Mouse (Mus musculus): ENCODE measurements around the gene Apba1. TPM values are rescaled to one million over a fixed set of nuclear protein-coding genes. Genes with fewer than 3 reads are reported as not detected.

The Apba1 gene
- polyA plus RNA-seq, 1 experiment from 2014 or later: 0.10 TPM

- Histone ChIP-seq H3K36me3 (ENCODE audit: control insufficient read depth, insufficient read depth, low read length) (no peaks in the 10 kb centered on the region), H3K4me3 (ENCODE audit: low read depth, low read length) (no peak overlapping the region), H3K4me2 (no peak overlapping the region), H3K27ac (ENCODE audit: low read depth, low read length) (no peak overlapping the region), H3K9me3 (ENCODE audit: control insufficient read depth, low read length) (no peaks in the 10 kb centered on the region), H3K4me1 (replicated peaks; ENCODE audit: control insufficient read depth, insufficient read depth, low read length) (no peaks in the 10 kb centered on the region), H3K9ac (ENCODE audit: low read depth, low read length) (no peak overlapping the region), H3K27me3 (replicated peaks; ENCODE audit: control insufficient read depth, insufficient read depth, low read length) (peaks cover 28% of the 10 kb centered on the region)
- ATAC-seq (replicated peaks; ENCODE audit: low FRiP score) (no peak), DNase-seq (ENCODE audit: low spot score) (no peak)
- 63% methylated on average over 8 of the region's 8 CpGs for WGBS
Measured at GRCm38 (mm10) chr19:23896915-23897314, 138.2 kb downstream of the Apba1 start.

- no peak overlapping the region for H3K4me2 ChIP-seq
- no peak for ATAC-seq (replicated peaks; ENCODE audit: low FRiP score)
- no peak overlapping the region for H3K9ac ChIP-seq (ENCODE audit: low read depth, low read length)
- H3K4me3 ChIP-seq (ENCODE audit: low read depth, low read length): no peak overlapping the region
- no peak for DNase-seq (ENCODE audit: low spot score)
- no peaks in the 10 kb centered on the region for H3K4me1 ChIP-seq (replicated peaks; ENCODE audit: control insufficient read depth, insufficient read depth, low read length)
- no peak overlapping the region for H3K27ac ChIP-seq (ENCODE audit: low read depth, low read length)
- no peaks in the 10 kb centered on the region for H3K9me3 ChIP-seq (ENCODE audit: control insufficient read depth, low read length)
- 66% methylated on average over 11 of the region's 11 CpGs for WGBS
- peaks cover 12% of the 10 kb centered on the region for H3K27me3 ChIP-seq (replicated peaks; ENCODE audit: control insufficient read depth, insufficient read depth, low read length)
- no peaks in the 10 kb centered on the region for H3K36me3 ChIP-seq (ENCODE audit: control insufficient read depth, insufficient read depth, low read length)
Measured at GRCm38 (mm10) chr19:23898501-23898900, 139.8 kb downstream of the Apba1 start.

GRCm38 (mm10) chr19:23901177-23901576 is 142.5 kb downstream of the Apba1 start:
- Histone ChIP-seq H3K4me1 (replicated peaks; ENCODE audit: control insufficient read depth, insufficient read depth, low read length) (no peaks in the 10 kb centered on the region), H3K9ac (ENCODE audit: low read depth, low read length) (no peak overlapping the region), H3K4me3 (ENCODE audit: low read depth, low read length) (no peak overlapping the region), H3K36me3 (ENCODE audit: control insufficient read depth, insufficient read depth, low read length) (no peaks in the 10 kb centered on the region), H3K27me3 (replicated peaks; ENCODE audit: control insufficient read depth, insufficient read depth, low read length) (no peaks in the 10 kb centered on the region; the same call in 1 of the 2 replicates), H3K9me3 (ENCODE audit: control insufficient read depth, low read length) (no peaks in the 10 kb centered on the region), H3K4me2 (no peak overlapping the region), H3K27ac (ENCODE audit: low read depth, low read length) (no peak overlapping the region)
- WGBS: 62% methylated on average over 3 of the region's 3 CpGs
- ATAC-seq (replicated peaks; ENCODE audit: low FRiP score): no peak
- DNase-seq (ENCODE audit: low spot score): no peak

- Histone ChIP-seq H3K4me3 (ENCODE audit: low read depth, low read length) (no peak overlapping the region), H3K27me3 (replicated peaks; ENCODE audit: control insufficient read depth, insufficient read depth, low read length) (no peaks in the 10 kb centered on the region; the same call in 1 of the 2 replicates), H3K27ac (ENCODE audit: low read depth, low read length) (no peak overlapping the region), H3K9ac (ENCODE audit: low read depth, low read length) (no peak overlapping the region), H3K36me3 (ENCODE audit: control insufficient read depth, insufficient read depth, low read length) (no peaks in the 10 kb centered on the region), H3K9me3 (ENCODE audit: control insufficient read depth, low read length) (no peaks in the 10 kb centered on the region), H3K4me2 (no peak overlapping the region), H3K4me1 (replicated peaks; ENCODE audit: control insufficient read depth, insufficient read depth, low read length) (no peaks in the 10 kb centered on the region)
- WGBS: 80% methylated on average over 4 of the region's 4 CpGs
- ATAC-seq (replicated peaks; ENCODE audit: low FRiP score): no peak
- no peak for DNase-seq (ENCODE audit: low spot score)
Measured at GRCm38 (mm10) chr19:23901768-23902167, 143.1 kb downstream of the Apba1 start.

GRCm38 (mm10) chr19:23903066-23903465 is 144.4 kb downstream of the Apba1 start:
- Histone ChIP-seq H3K4me2 (no peak overlapping the region), H3K9me3 (ENCODE audit: control insufficient read depth, low read length) (no peaks in the 10 kb centered on the region), H3K9ac (ENCODE audit: low read depth, low read length) (no peak overlapping the region), H3K36me3 (ENCODE audit: control insufficient read depth, insufficient read depth, low read length) (no peaks in the 10 kb centered on the region), H3K27me3 (replicated peaks; ENCODE audit: control insufficient read depth, insufficient read depth, low read length) (no peaks in the 10 kb centered on the region; the same call in 1 of the 2 replicates), H3K4me3 (ENCODE audit: low read depth, low read length) (no peak overlapping the region), H3K4me1 (replicated peaks; ENCODE audit: control insufficient read depth, insufficient read depth, low read length) (no peaks in the 10 kb centered on the region), H3K27ac (ENCODE audit: low read depth, low read length) (no peak overlapping the region)
- ATAC-seq (replicated peaks; ENCODE audit: low FRiP score) (no peak), DNase-seq (ENCODE audit: low spot score) (no peak)
- 87% methylated on average over 7 of the region's 7 CpGs for WGBS

GRCm38 (mm10) chr19:23904922-23905321 is 146.2 kb downstream of the Apba1 start:
- Histone ChIP-seq H3K4me1 (replicated peaks; ENCODE audit: control insufficient read depth, insufficient read depth, low read length) (no peaks in the 10 kb centered on the region), H3K27ac (ENCODE audit: low read depth, low read length) (no peak overlapping the region), H3K4me3 (ENCODE audit: low read depth, low read length) (no peak overlapping the region), H3K36me3 (ENCODE audit: control insufficient read depth, insufficient read depth, low read length) (no peaks in the 10 kb centered on the region), H3K9ac (ENCODE audit: low read depth, low read length) (no peak overlapping the region), H3K4me2 (no peak overlapping the region), H3K9me3 (ENCODE audit: control insufficient read depth, low read length) (no peaks in the 10 kb centered on the region), H3K27me3 (replicated peaks; ENCODE audit: control insufficient read depth, insufficient read depth, low read length) (no peaks in the 10 kb centered on the region; the same call in none of the 2 replicates)
- ATAC-seq (replicated peaks; ENCODE audit: low FRiP score) (no peak), DNase-seq (ENCODE audit: low spot score) (no peak)
- WGBS: 84% methylated on average over 4 of the region's 4 CpGs

- H3K9ac ChIP-seq (ENCODE audit: low read depth, low read length): no peak overlapping the region
- no peak overlapping the region for H3K27ac ChIP-seq (ENCODE audit: low read depth, low read length)
- no peak overlapping the region for H3K4me3 ChIP-seq (ENCODE audit: low read depth, low read length)
- H3K36me3 ChIP-seq (ENCODE audit: control insufficient read depth, insufficient read depth, low read length): no peaks in the 10 kb centered on the region
- H3K4me2 ChIP-seq: no peak overlapping the region
- H3K4me1 ChIP-seq (replicated peaks; ENCODE audit: control insufficient read depth, insufficient read depth, low read length): no peaks in the 10 kb centered on the region
- H3K27me3 ChIP-seq (replicated peaks; ENCODE audit: control insufficient read depth, insufficient read depth, low read length): no peaks in the 10 kb centered on the region; the same call in none of the 2 replicates
- DNase-seq (ENCODE audit: low spot score): no peak
- 82% methylated on average over 5 of the region's 5 CpGs for WGBS
- ATAC-seq (replicated peaks; ENCODE audit: low FRiP score): no peak
- H3K9me3 ChIP-seq (ENCODE audit: control insufficient read depth, low read length): no peaks in the 10 kb centered on the region
Measured at GRCm38 (mm10) chr19:23905772-23906171, 147.1 kb downstream of the Apba1 start.

- Histone ChIP-seq H3K27me3 (replicated peaks; ENCODE audit: control insufficient read depth, insufficient read depth, low read length) (no peaks in the 10 kb centered on the region; the same call in 1 of the 2 replicates), H3K4me3 (ENCODE audit: low read depth, low read length) (no peak overlapping the region), H3K4me2 (no peak overlapping the region), H3K9ac (ENCODE audit: low read depth, low read length) (no peak overlapping the region), H3K27ac (ENCODE audit: low read depth, low read length) (no peak overlapping the region), H3K9me3 (ENCODE audit: control insufficient read depth, low read length) (no peaks in the 10 kb centered on the region), H3K4me1 (replicated peaks; ENCODE audit: control insufficient read depth, insufficient read depth, low read length) (no peaks in the 10 kb centered on the region), H3K36me3 (ENCODE audit: control insufficient read depth, insufficient read depth, low read length) (no peaks in the 10 kb centered on the region)
- 42% methylated on average over 4 of the region's 4 CpGs for WGBS
- ATAC-seq (replicated peaks; ENCODE audit: low FRiP score): no peak
- no peak for DNase-seq (ENCODE audit: low spot score)
Measured at GRCm38 (mm10) chr19:23910345-23910744, 151.7 kb downstream of the Apba1 start.

GRCm38 (mm10) chr19:23919384-23920219 is 160.9 kb downstream of the Apba1 start:
- WGBS: 76% methylated on average over 5 of the region's 5 CpGs
- DNase-seq (ENCODE audit: low spot score) (no peak), ATAC-seq (replicated peaks; ENCODE audit: low FRiP score) (no peak)
- no peak overlapping the region for H3K27ac ChIP-seq (ENCODE audit: low read depth, low read length)
- H3K4me2 ChIP-seq: no peak overlapping the region
- no peaks in the 10 kb centered on the region for H3K27me3 ChIP-seq (replicated peaks; ENCODE audit: control insufficient read depth, insufficient read depth, low read length)
- no peaks in the 10 kb centered on the region for H3K4me1 ChIP-seq (replicated peaks; ENCODE audit: control insufficient read depth, insufficient read depth, low read length)
- no peaks in the 10 kb centered on the region for H3K9me3 ChIP-seq (ENCODE audit: control insufficient read depth, low read length)
- H3K36me3 ChIP-seq (ENCODE audit: control insufficient read depth, insufficient read depth, low read length): no peaks in the 10 kb centered on the region
- no peak overlapping the region for H3K4me3 ChIP-seq (ENCODE audit: low read depth, low read length)
- H3K9ac ChIP-seq (ENCODE audit: low read depth, low read length): no peak overlapping the region
